Mouse (Mus musculus) adrenal gland (tissue): ENCODE measurements around the gene Gm28269.

ENCODE experiments used
- intact Hi-C: fragments of 180-260 bp; cut with DNase I; formaldehyde crosslinking; loops from one replicate; pipeline ENCODE4 v1.15.1; 2025
- long read RNA-seq, 2 experiments: library from polyadenylated mRNA; unstranded; transcript quantifications; one replicate each; pipeline ENCODE4 v2.0.0; 2020; ENCODE audit warnings: borderline replicate concordance in 1 of 2; ENCODE audit not compliant: insufficient replicate concordance in 1 of 2

Gene Gm28269
- long read RNA-seq, experiment 1: 0 reads
- long read RNA-seq, experiment 2: 0 reads

DNA sequence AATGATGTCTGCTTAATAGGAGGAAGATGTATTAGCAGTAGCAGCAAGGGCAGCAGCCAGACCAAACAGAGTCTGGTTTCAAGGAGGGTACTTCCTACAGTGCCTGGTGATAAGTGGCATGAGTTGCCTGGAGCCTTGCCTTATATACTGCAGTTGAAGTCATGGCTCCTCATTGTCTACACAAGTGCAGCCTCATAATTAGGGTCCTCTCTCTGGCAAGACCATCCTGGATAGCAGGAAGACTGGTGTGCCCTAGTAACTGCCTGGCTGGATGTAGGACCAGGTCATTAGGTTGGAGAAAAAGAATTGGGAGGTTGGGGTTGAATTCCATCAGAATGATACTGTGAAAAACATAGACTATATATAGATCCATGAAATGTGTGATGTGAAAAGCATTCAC, at the start of gene Gm28269:
Gene Gm28269, minus strand, starts transcription at position 101 of the 400 bp plus-strand sequence.
- intact Hi-C loops: no loop called here

DNA sequence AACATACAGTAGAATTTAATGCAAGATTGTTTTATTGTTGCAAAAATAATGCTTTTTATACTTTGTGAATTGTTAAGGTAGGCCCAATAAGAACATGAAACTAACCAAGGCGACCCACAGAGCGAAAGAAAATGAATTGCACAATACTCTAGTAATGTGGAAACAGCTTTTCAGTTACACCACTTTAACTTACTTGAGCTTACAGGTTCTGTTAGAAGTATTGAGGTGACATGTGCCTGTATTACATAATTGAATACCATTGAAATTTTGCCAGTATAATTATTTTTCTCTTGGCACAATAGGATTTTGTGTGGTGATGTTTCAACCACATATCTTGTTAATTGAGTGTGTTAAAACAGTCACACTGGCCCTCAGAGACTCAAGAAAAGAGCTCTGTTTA, 28.0 kb downstream of the Gm28269 start:
- intact Hi-C loops: no loop called here

DNA sequence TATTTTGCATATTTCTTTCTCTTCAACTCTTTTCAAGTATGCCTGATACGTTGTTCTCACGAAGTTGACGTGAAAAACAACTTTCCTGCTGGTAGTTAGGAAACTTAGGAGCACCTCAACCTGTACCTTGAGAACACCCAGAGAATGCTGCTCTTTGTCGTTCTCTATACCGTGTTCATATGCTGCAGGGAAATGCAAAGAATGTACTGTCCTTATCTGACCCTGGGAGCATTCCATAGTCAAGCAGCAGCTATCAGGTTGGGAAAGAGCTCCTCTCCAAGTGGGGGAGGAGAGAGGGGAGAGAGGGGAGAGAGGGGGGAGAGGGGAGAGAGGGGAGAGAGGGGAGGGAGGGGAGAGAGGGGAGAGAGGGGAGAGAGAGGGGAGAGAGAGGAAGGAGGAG, 29.6 kb downstream of the Gm28269 start:
- intact Hi-C loops: no loop called here

DNA sequence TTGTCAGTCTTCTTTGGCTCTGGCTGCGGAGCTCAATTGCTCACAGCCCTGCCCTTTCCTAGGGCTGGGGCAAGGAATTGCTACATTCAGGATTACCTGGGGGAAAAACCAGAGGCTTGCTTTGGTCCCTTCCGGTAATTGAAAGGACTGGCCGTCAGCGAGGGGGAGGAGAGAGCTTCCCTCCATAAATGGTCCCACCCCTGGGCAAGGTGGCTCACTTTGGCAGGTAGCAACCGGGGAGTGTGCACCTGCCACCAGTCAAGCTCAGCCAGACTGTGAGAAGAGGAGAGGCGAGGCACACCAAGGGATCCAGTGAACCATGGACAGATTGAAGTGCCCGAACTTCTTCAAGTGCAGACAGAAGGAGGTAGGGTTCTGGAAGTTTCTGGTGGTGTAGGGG, 30.1 kb downstream of the Gm28269 start, which contains the start of gene Slc6a14:
Gene Slc6a14, plus strand, starts transcription at position 68 of the 400 bp plus-strand sequence.
- intact Hi-C loops: no loop called here

DNA sequence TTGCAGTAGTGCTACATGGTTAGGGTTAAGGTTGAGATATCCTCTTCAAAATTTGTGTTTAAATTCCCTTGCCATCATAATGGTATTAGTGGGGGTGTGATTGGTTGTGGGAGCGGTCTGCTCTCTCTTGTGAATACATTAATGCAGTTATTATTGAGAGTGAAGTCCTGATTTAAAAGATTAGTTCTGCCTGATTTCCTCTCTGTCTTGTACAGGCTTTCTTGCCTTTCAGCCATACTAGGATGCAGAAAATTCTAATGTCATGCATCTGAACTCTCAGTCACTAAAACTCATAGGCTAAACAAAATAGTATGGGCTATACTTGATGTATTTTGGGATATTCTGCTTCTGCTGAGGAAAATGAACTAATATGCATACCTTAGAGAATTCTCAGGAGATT, 40.4 kb downstream of the Gm28269 start:
- intact Hi-C loops: no loop called here

DNA sequence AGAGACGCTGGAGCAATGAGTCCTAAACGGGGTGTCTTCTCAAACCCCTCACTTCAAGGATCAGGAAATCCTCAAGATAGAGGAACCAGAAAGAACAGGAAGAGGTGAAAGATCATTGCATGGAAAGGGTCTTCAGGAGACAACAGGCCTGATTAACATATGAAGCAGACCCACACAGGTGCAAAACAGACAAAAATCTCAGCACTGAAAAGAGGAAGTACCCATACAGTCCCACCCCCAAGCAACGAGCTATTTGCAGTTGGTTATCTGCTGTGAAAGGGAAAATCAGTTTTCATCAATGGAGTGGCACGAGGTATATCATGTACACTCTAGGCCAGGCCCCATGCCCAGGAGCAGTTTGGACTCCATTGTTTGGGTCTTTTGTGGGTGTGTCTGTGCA, 43.3 kb downstream of the Gm28269 start:
- intact Hi-C loops: no loop called here

DNA sequence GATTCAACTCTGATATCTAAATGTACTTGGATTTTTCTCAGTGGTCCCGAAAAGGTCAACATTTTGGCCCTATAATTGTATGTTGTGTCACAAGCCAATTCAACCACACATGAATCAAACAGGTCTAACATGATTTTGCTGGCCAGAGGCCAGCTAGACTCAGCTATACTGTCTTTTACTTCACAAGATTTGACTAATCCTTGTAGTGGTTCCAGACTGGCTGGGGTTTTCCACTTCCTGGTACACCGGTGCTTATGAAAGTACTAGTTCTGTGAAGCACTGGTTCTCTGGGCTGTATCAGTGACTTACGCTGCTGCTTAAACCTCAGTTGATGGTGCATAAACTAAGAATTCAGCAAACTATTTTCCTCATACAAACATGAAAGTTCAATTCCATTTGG, 49.2 kb downstream of the Gm28269 start:
- intact Hi-C loops: no loop called here

DNA sequence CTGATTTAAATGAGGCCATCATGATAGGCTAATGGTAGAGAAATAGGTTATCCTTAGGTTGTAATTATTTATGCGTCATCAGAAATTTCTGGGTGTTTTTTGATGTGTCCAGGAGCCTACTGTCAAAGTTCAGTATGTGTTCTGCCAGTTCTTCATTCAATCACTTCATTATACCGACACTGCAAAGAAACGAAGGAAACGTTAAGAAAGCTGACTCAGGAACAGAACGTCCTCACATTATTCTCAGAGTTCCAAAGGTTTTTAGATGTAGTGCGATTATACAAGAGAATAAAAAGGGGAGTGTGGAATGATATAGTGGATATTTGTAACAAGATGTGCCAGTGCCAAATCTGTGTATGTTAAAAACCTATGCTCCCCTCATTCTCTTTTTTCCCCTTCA, 49.7 kb downstream of the Gm28269 start:
- intact Hi-C loops: no loop called here
